Mouse (Mus musculus) MEL (cell line): ENCODE data around the gene 2010300C02Rik. TPM values are rescaled to one million over a fixed set of nuclear protein-coding genes. Genes with fewer than 3 reads are reported as not detected.

Source experiments
- DNase-seq: peaks from one replicate; pipeline ENCODE4 v3.0.0; 2011; ENCODE audit warnings: low read depth, low spot score
- H3K27ac ChIP-seq: 2 replicates; pipeline ENCODE4 v1.5.1; 2012; ENCODE audit warnings: low read depth, mild to moderate bottlenecking, control low read depth, low read length, moderate library complexity; ENCODE audit not compliant: control insufficient read depth
- H3K27me3 ChIP-seq, 2 experiments: fragments of 150-350 bp in 1 of 2; sonication (generic) in 1 of 2; 2 replicates each; pipeline ENCODE4 v1.6.1; 2012; ENCODE audit warnings: low read length in 2 of 2, mild to moderate bottlenecking in 2 of 2, improper control_type of control experiment in 1 of 2, moderate library complexity in 1 of 2; ENCODE audit not compliant: insufficient read depth in 2 of 2, control insufficient read depth in 1 of 2
- H3K36me3 ChIP-seq, 2 experiments: 2 replicates each; pipeline ENCODE4 v1.6.1; 2012 to 2014; ENCODE audit warnings: low read length in 2 of 2, improper control_type of control experiment in 1 of 2, inconsistent platforms in 1 of 2, mild to moderate bottlenecking in 1 of 2; ENCODE audit not compliant: insufficient read depth in 2 of 2, control insufficient read depth in 1 of 2
- H3K4me1 ChIP-seq, 2 experiments: fragments of 150-350 bp in 1 of 2; sonication (generic) in 1 of 2; 2 replicates each; pipeline ENCODE4 v1.6.1; 2012; ENCODE audit warnings: low read length in 2 of 2, improper control_type of control experiment in 1 of 2, mild to moderate bottlenecking in 1 of 2; ENCODE audit not compliant: insufficient read depth in 2 of 2, control insufficient read depth in 1 of 2
- H3K4me3 ChIP-seq, 2 experiments: fragments of 150-350 bp in 1 of 2; sonication (generic) in 1 of 2; 2 replicates each; pipeline ENCODE4 v1.5.1; 2012; ENCODE audit warnings: low read depth in 2 of 2, low read length in 2 of 2, mild to moderate bottlenecking in 2 of 2, moderate library complexity in 2 of 2, control low read depth in 1 of 2, improper control_type of control experiment in 1 of 2; ENCODE audit not compliant: control insufficient read depth in 1 of 2, insufficient read depth in 1 of 2
- H3K79me2 ChIP-seq: 2 replicates; pipeline ENCODE4 v1.6.1; 2012; ENCODE audit warnings: mild to moderate bottlenecking, low read length, moderate library complexity; ENCODE audit not compliant: control insufficient read depth, poor library complexity, insufficient read depth
- H3K9ac ChIP-seq: 2 replicates; pipeline ENCODE4 v1.6.1; 2012; ENCODE audit warnings: low read depth, mild to moderate bottlenecking, control low read depth, low read length, moderate library complexity; ENCODE audit not compliant: control insufficient read depth, poor library complexity, severe bottlenecking
- H3K9me3 ChIP-seq: fragments of 150-350 bp; sonication (generic); replicated peaks from 2 replicates; pipeline ENCODE4 v1.6.1; 2012; ENCODE audit warnings: mild to moderate bottlenecking, low read length, improper control_type of control experiment, moderate library complexity; ENCODE audit not compliant: insufficient read depth
- BHLHE40 ChIP-seq: IDR thresholded peaks from 2 replicates; pipeline ENCODE4 v1.6.1; 2012; ENCODE audit warnings: low read depth, mild to moderate bottlenecking, inconsistent platforms, low read length, improper control_type of control experiment, borderline replicate concordance
- CTCF ChIP-seq, 3 experiments: IDR thresholded peaks in 2 of 3; conservative IDR thresholded peaks in 1 of 3; 2 replicates each; pipeline ENCODE4 v1.5.1; 2011 to 2012; ENCODE audit warnings: low read length in 3 of 3, low read depth in 2 of 3, mild to moderate bottlenecking in 2 of 3, improper control_type of control experiment in 1 of 3, inconsistent platforms in 1 of 3, mixed read lengths in 1 of 3, moderate library complexity in 1 of 3; ENCODE audit not compliant: control insufficient read depth in 1 of 3, insufficient read depth in 1 of 3, poor library complexity in 1 of 3, severe bottlenecking in 1 of 3
- GABPA ChIP-seq: IDR thresholded peaks from 2 replicates; pipeline ENCODE4 v1.6.1; 2012; ENCODE audit warnings: low read depth, mild to moderate bottlenecking, inconsistent platforms, low read length, improper control_type of control experiment, moderate library complexity
- HCFC1 ChIP-seq: IDR thresholded peaks from 2 replicates; pipeline ENCODE4 v1.6.1; 2012; ENCODE audit warnings: low read depth, mild to moderate bottlenecking, inconsistent platforms, low read length, improper control_type of control experiment, moderate library complexity
- MAFK ChIP-seq: IDR thresholded peaks from 2 replicates; pipeline ENCODE4 v1.6.1; 2011; ENCODE audit warnings: low read depth, mild to moderate bottlenecking, low read length, improper control_type of control experiment, borderline replicate concordance
- MAX ChIP-seq: IDR thresholded peaks from 2 replicates; pipeline ENCODE4 v1.6.1; 2011; ENCODE audit warnings: low read length, improper control_type of control experiment
- MAZ ChIP-seq: IDR thresholded peaks from 2 replicates; pipeline ENCODE4 v1.6.1; 2012; ENCODE audit warnings: low read depth, mild to moderate bottlenecking, inconsistent platforms, low read length, improper control_type of control experiment
- MYB ChIP-seq: IDR thresholded peaks from 2 replicates; pipeline ENCODE4 v1.6.1; 2011; ENCODE audit warnings: mild to moderate bottlenecking, low read depth, low read length, improper control_type of control experiment
- MYC ChIP-seq: IDR thresholded peaks from 2 replicates; pipeline ENCODE4 v1.6.1; 2011; ENCODE audit warnings: low read depth, mild to moderate bottlenecking, low read length, improper control_type of control experiment, moderate library complexity
- POLR2A ChIP-seq, 2 experiments: IDR thresholded peaks; 2 replicates each; pipeline ENCODE4 v1.6.1; 2011 to 2012; ENCODE audit warnings: low read length in 2 of 2, mild to moderate bottlenecking in 2 of 2, control low read depth in 1 of 2, improper control_type of control experiment in 1 of 2, low read depth in 1 of 2, moderate library complexity in 1 of 2; ENCODE audit not compliant: control insufficient read depth in 1 of 2, insufficient read depth in 1 of 2, poor library complexity in 1 of 2
- POLR2AphosphoS2 ChIP-seq: IDR thresholded peaks from 2 replicates; pipeline ENCODE4 v1.6.1; 2011; ENCODE audit warnings: low read length, improper control_type of control experiment
- POLR2AphosphoS5 ChIP-seq: IDR thresholded peaks from 2 replicates; pipeline ENCODE4 v1.6.1; 2012; ENCODE audit warnings: low read depth, borderline replicate concordance, mild to moderate bottlenecking, inconsistent platforms, low read length, moderate library complexity, mixed read lengths
- RAD21 ChIP-seq: IDR thresholded peaks from 2 replicates; pipeline ENCODE4 v1.6.1; 2011; ENCODE audit warnings: mild to moderate bottlenecking, low read depth, low read length, improper control_type of control experiment
- RCOR1 ChIP-seq: IDR thresholded peaks from 2 replicates; pipeline ENCODE4 v1.6.1; 2012; ENCODE audit warnings: low read depth, mild to moderate bottlenecking, inconsistent platforms, low read length, improper control_type of control experiment
- UBTF ChIP-seq: IDR thresholded peaks from 2 replicates; pipeline ENCODE4 v1.6.1; 2012; ENCODE audit warnings: low read depth, mild to moderate bottlenecking, inconsistent platforms, low read length, improper control_type of control experiment, moderate library complexity, borderline replicate concordance; ENCODE audit not compliant: insufficient read depth
- ZKSCAN1 ChIP-seq: IDR thresholded peaks from 2 replicates; pipeline ENCODE4 v1.6.1; 2012; ENCODE audit warnings: low read depth, mild to moderate bottlenecking, inconsistent platforms, low read length, improper control_type of control experiment, moderate library complexity
- polyA plus RNA-seq, 2 experiments: library from polyadenylated mRNA; stranded (reverse) in 1 of 2; unstranded in 1 of 2; fragments of >175 nt in 1 of 2; fragments of >200 nt in 1 of 2; gene quantifications; 2 replicates each; pipeline versions ENCODE4 v1.2.1 to v1.2.4; 2012; ENCODE audit warnings: low replicate concordance in 2 of 2, low read depth in 1 of 2; ENCODE audit not compliant: insufficient read length in 2 of 2, insufficient read depth in 1 of 2, missing spikeins in 1 of 2
- total RNA-seq: library from RNA; depleted of rRNA; stranded (reverse); fragments of 300-350 nt; gene quantifications from 2 replicates; pipeline ENCODE4 v1.2.3, GENCODE M21; 2012

2010300C02Rik gene
- total and polyA plus RNA-seq, 3 experiments: not detected

- no peak overlapping the region for H3K9ac ChIP-seq
- H3K9me3 ChIP-seq: no peaks in the 10 kb centered on the region
- H3K36me3 ChIP-seq: no peaks in the 10 kb centered on the region
- no peak for DNase-seq
- H3K79me2 ChIP-seq: no peaks in the 10 kb centered on the region
- H3K27ac ChIP-seq: no peak overlapping the region
- no peak for TF ChIP-seq GABPA
- no peak for TF ChIP-seq MAZ
- no peak for TF ChIP-seq UBTF
- TF ChIP-seq HCFC1: no peak
- TF ChIP-seq RCOR1: no peak
- TF ChIP-seq MYB: no peak
- no peak for TF ChIP-seq BHLHE40
- no peak for TF ChIP-seq MAFK
- no peak for TF ChIP-seq ZKSCAN1
- no peak for TF ChIP-seq CTCF (IDR thresholded peaks at IDR 0.05 in 2 of 3, conservative IDR thresholded peaks at IDR 0.05 in 1 of 3; ENCODE audit: control insufficient read depth in 1 of 3, insufficient read depth in 1 of 3, low read depth in 2 of 3, low read length in 3 of 3, poor library complexity in 1 of 3, severe bottlenecking in 1 of 3)
- TF ChIP-seq RAD21: no peak
- H3K4me1 ChIP-seq: no peaks in the 10 kb centered on the region
- no peak overlapping the region for H3K4me3 ChIP-seq
- peaks cover 0 to 5% of the 10 kb centered on the region in 2 experiments; a peak in 2 of 4 replicates for H3K27me3 ChIP-seq
Observed at GRCm38 (mm10) chr1:37603206-37603605, 116.7 kb downstream of the 2010300C02Rik start.

- Histone ChIP-seq H3K4me3 (no peak overlapping the region), H3K27ac (no peak overlapping the region), H3K27me3 (peaks cover 0 to 5% of the 10 kb centered on the region in 2 experiments; a peak in 2 of 4 replicates), H3K36me3 (no peaks in the 10 kb centered on the region), H3K9me3 (no peaks in the 10 kb centered on the region), H3K79me2 (no peaks in the 10 kb centered on the region), H3K9ac (no peak overlapping the region), H3K4me1 (no peaks in the 10 kb centered on the region)
- TF ChIP-seq MYC (no peak), POLR2AphosphoS5 (no peak), BHLHE40 (no peak), POLR2AphosphoS2 (no peak), MAX (no peak), HCFC1 (no peak)
- no peak for DNase-seq
Observed at GRCm38 (mm10) chr1:37602268-37602667, 117.6 kb downstream of the 2010300C02Rik start.

- no peak overlapping the region for H3K9ac ChIP-seq
- H3K4me3 ChIP-seq: no peak overlapping the region
- no peaks in the 10 kb centered on the region for H3K9me3 ChIP-seq
- H3K79me2 ChIP-seq: no peaks in the 10 kb centered on the region
- H3K27me3 ChIP-seq: peaks cover 0 to 5% of the 10 kb centered on the region in 2 experiments; a peak in 2 of 4 replicates
- DNase-seq: no peak
- no peak overlapping the region for H3K27ac ChIP-seq
- H3K4me1 ChIP-seq: no peaks in the 10 kb centered on the region
- no peaks in the 10 kb centered on the region for H3K36me3 ChIP-seq
- TF ChIP-seq RAD21 (no peak), POLR2A (IDR thresholded peaks at IDR 0.05; ENCODE audit: control insufficient read depth in 1 of 2, insufficient read depth in 1 of 2, low read depth in 1 of 2, low read length in 2 of 2, poor library complexity in 1 of 2) (no peak)
Observed at GRCm38 (mm10) chr1:37601461-37601860, 118.4 kb downstream of the 2010300C02Rik start.
